Mouse (Mus musculus) lung, embryonic 14.5 days (tissue): ENCODE measurements around the gene Insc. TPM values are rescaled to one million over a fixed set of nuclear protein-coding genes. Genes with fewer than 3 reads are reported as not detected.
"Not testable (repeated sequence)": the region's sequence is repeated elsewhere in the genome, so short reads cannot be mapped to it uniquely, and the experiment has no call there.

Experiments
- ATAC-seq: fragments of 200-750 bp; cut with Nextera tagmentation; 2 replicates; pipeline ENCODE4 v1.8.0; 2017; ENCODE audit warnings: mild to moderate bottlenecking, moderate TSS enrichment, moderate library complexity; ENCODE audit not compliant: insufficient read depth
- DNase-seq: peaks from one replicate; pipeline ENCODE4 v3.0.0-alpha.2; 2015
- H3K27ac ChIP-seq: fragments of 300-500 bp; sonication (generic); 2 replicates; pipeline ENCODE4 v1.5.1; 2014; ENCODE audit warnings: low read depth, mild to moderate bottlenecking, moderate library complexity
- H3K27me3 ChIP-seq: fragments of 300-500 bp; sonication (generic); 2 replicates; pipeline ENCODE4 v1.6.1; 2014; ENCODE audit warnings: low read length, control low read depth; ENCODE audit not compliant: insufficient read depth
- H3K36me3 ChIP-seq: fragments of 300-500 bp; sonication (generic); 2 replicates; pipeline ENCODE4 v1.6.1; 2014; ENCODE audit warnings: control low read depth; ENCODE audit not compliant: insufficient read depth
- H3K4me1 ChIP-seq: fragments of 300-500 bp; sonication (generic); 2 replicates; pipeline ENCODE4 v1.6.1; 2014; ENCODE audit warnings: antibody characterized with exemption, control low read depth; ENCODE audit not compliant: insufficient read depth
- H3K4me2 ChIP-seq: fragments of 300-500 bp; sonication (generic); 2 replicates; pipeline ENCODE4 v1.6.1; 2014; ENCODE audit warnings: mild to moderate bottlenecking
- H3K4me3 ChIP-seq: fragments of 300-500 bp; sonication (generic); 2 replicates; pipeline ENCODE4 v1.5.1; 2014; ENCODE audit warnings: low read depth, low read length
- H3K9ac ChIP-seq: fragments of 300-500 bp; sonication (generic); 2 replicates; pipeline ENCODE4 v1.6.1; 2014
- H3K9me3 ChIP-seq: fragments of 300-500 bp; sonication (generic); 2 replicates; pipeline ENCODE4 v1.6.1; 2016; ENCODE audit warnings: low read depth, low read length, control low read depth
- CTCF ChIP-seq: IDR thresholded peaks from 2 replicates; pipeline ENCODE4 v1.5.1; 2016; ENCODE audit warnings: antibody characterized with exemption, low read depth
- WGBS: fragments of 180-500 bp; shearing (Covaris S2); extraction: QIAGEN DNeasy Blood & Tissue Kit; methylation state at CpG from one replicate; pipeline ENCODE4 v1.1.7; 2014; 5-methylcytosine and 5-hydroxymethylcytosine counted together
- polyA plus RNA-seq: library from polyadenylated mRNA; unstranded; fragments of >200 nt; fragmentation: Nextera tagmentation; extraction: Ambion mirVana; gene quantifications from 2 replicates; pipeline ENCODE4 v1.2.1, GENCODE M21; 2014

The Insc gene
- polyA plus RNA-seq, 1 experiment from 2014 or later = 3.3 TPM

GRCm38 (mm10) chr7:114719381-114720131, 23.9 kb upstream of the Insc start:
- Histone ChIP-seq H3K4me1 (no peaks in the 10 kb centered on the region), H3K36me3 (no peaks in the 10 kb centered on the region), H3K27ac (no peak overlapping the region), H3K9me3 (no peaks in the 10 kb centered on the region), H3K4me3 (no peak overlapping the region), H3K9ac (no peak overlapping the region), H3K27me3 (peaks cover 39% of the 10 kb centered on the region), H3K4me2 (peak overlapping the region; percentile 41)
- peak; percentile 58 for TF ChIP-seq CTCF
- DNase-seq = peak; percentile 75
- no peak for ATAC-seq
- 4% methylated on average over 17 of the region's 17 CpGs for WGBS

GRCm38 (mm10) chr7:114729696-114730095, 13.8 kb upstream of the Insc start:
- H3K9ac ChIP-seq = not testable (repeated sequence)
- DNase-seq = peak; percentile 31
- 54% methylated on average over 4 of the region's 4 CpGs for WGBS

GRCm38 (mm10) chr7:114731175-114731574, 12.3 kb upstream of the Insc start:
- no peaks in the 10 kb centered on the region for H3K9me3 ChIP-seq
- no peak overlapping the region for H3K27ac ChIP-seq
- no peak overlapping the region for H3K4me3 ChIP-seq
- DNase-seq = no peak
- H3K9ac ChIP-seq = no peak overlapping the region
- H3K4me1 ChIP-seq = no peaks in the 10 kb centered on the region
- no peak for ATAC-seq
- H3K36me3 ChIP-seq = no peaks in the 10 kb centered on the region
- WGBS = 74% methylated on average over 6 of the region's 6 CpGs
- H3K4me2 ChIP-seq = no peak overlapping the region
- no peak for TF ChIP-seq CTCF
- H3K27me3 ChIP-seq = no peaks in the 10 kb centered on the region

More at GRCm38 (mm10) chr7:114729696-114730095, 13.8 kb upstream of the Insc start:
- TF ChIP-seq CTCF = peak; percentile 46
- H3K27ac ChIP-seq, ATAC-seq, H3K36me3 ChIP-seq, H3K4me1 ChIP-seq, H3K9me3 ChIP-seq, H3K4me3 ChIP-seq, H3K27me3 ChIP-seq, H3K4me2 ChIP-seq: not testable (repeated sequence)

- not testable (repeated sequence) for H3K27ac ChIP-seq, H3K4me1 ChIP-seq, ATAC-seq, H3K9me3 ChIP-seq, H3K27me3 ChIP-seq, H3K9ac ChIP-seq, H3K36me3 ChIP-seq, H3K4me3 ChIP-seq, H3K4me2 ChIP-seq
- WGBS = 38% methylated on average over 4 of the region's 4 CpGs
- peak; percentile 28 for DNase-seq
- TF ChIP-seq CTCF = peak; percentile 57
Observed at GRCm38 (mm10) chr7:114731700-114732099, 11.8 kb upstream of the Insc start.

- TF ChIP-seq CTCF = no peak
- DNase-seq (no peak), ATAC-seq (no peak)
- Histone ChIP-seq H3K9ac (no peak overlapping the region), H3K4me2 (no peak overlapping the region), H3K27ac (no peak overlapping the region), H3K36me3 (no peaks in the 10 kb centered on the region), H3K9me3 (no peaks in the 10 kb centered on the region), H3K4me3 (no peak overlapping the region), H3K4me1 (no peaks in the 10 kb centered on the region), H3K27me3 (no peaks in the 10 kb centered on the region)
- 75% methylated on average over 5 of the region's 5 CpGs for WGBS
Observed at GRCm38 (mm10) chr7:114736256-114736655, 7.2 kb upstream of the Insc start.

GRCm38 (mm10) chr7:114738166-114738565, 5.3 kb upstream of the Insc start:
- H3K27me3 ChIP-seq = no peaks in the 10 kb centered on the region
- no peak for ATAC-seq
- no peaks in the 10 kb centered on the region for H3K9me3 ChIP-seq
- H3K4me2 ChIP-seq = no peak overlapping the region
- H3K9ac ChIP-seq = no peak overlapping the region
- no peak overlapping the region for H3K27ac ChIP-seq
- H3K36me3 ChIP-seq = no peaks in the 10 kb centered on the region
- no peaks in the 10 kb centered on the region for H3K4me1 ChIP-seq
- TF ChIP-seq CTCF = no peak
- H3K4me3 ChIP-seq = no peak overlapping the region
- no peak for DNase-seq

GRCm38 (mm10) chr7:114740360-114741165, 2.9 kb upstream of the Insc start:
- Histone ChIP-seq H3K9ac (no peak overlapping the region), H3K9me3 (no peaks in the 10 kb centered on the region), H3K4me1 (peaks cover 8% of the 10 kb centered on the region), H3K4me3 (no peak overlapping the region), H3K36me3 (no peaks in the 10 kb centered on the region), H3K27me3 (0 out of 2 replicates have a peak, but pooled peaks cover 8% of the 10 kb centered on the region), H3K4me2 (no peak overlapping the region), H3K27ac (no peak overlapping the region)
- WGBS = 53% methylated on average over 6 of the region's 6 CpGs
- ATAC-seq = no peak
- 0 out of 2 replicates have a peak, but pooled peaks have one; percentile 20 for TF ChIP-seq CTCF
- DNase-seq = peak; percentile 45
